Mouse (Mus musculus) kidney, adult 2 months (tissue): ENCODE measurements at regions not wholly inside any gene's neighbourhood (a gene's known extent, or its start where the extent isn't known, plus 50 kb on each side); places are given as distances from the start of the nearest gene placed in this dataset.

Experiments used
- DNase-seq: peaks from one replicate; pipeline ENCODE4 v3.0.0; 2021
- H3K27ac ChIP-seq: fragments of 200-500 bp; 2 replicates; pipeline ENCODE4 v1.5.1; 2012; ENCODE audit warnings: low read depth, low read length, control low read depth, inconsistent platforms; ENCODE audit not compliant: insufficient read depth
- H3K27me3 ChIP-seq: fragments of 200-500 bp; replicated peaks from 2 replicates; pipeline ENCODE4 v1.6.1; 2012; ENCODE audit warnings: mild to moderate bottlenecking, moderate library complexity, low read length, inconsistent platforms; ENCODE audit not compliant: control insufficient read depth, insufficient read depth
- H3K36me3 ChIP-seq: fragments of 200-500 bp; 2 replicates; pipeline ENCODE4 v1.6.1; 2012; ENCODE audit warnings: mild to moderate bottlenecking, moderate library complexity, low read length, inconsistent platforms; ENCODE audit not compliant: control insufficient read depth, insufficient read depth
- H3K4me1 ChIP-seq: fragments of 200-500 bp; 2 replicates; pipeline ENCODE4 v1.6.1; 2011; ENCODE audit warnings: low read length; ENCODE audit not compliant: control insufficient read depth, insufficient read depth
- H3K4me3 ChIP-seq: fragments of 200-500 bp; 2 replicates; pipeline ENCODE4 v1.5.1; 2011; ENCODE audit warnings: mild to moderate bottlenecking, low read depth, low read length, control low read depth; ENCODE audit not compliant: insufficient read depth
- CTCF ChIP-seq: fragments of 200-500 bp; conservative IDR thresholded peaks from 2 replicates; pipeline ENCODE4 v1.5.1; 2011; ENCODE audit warnings: low read depth, mild to moderate bottlenecking, control low read depth, low read length, moderate library complexity, mixed read lengths; ENCODE audit not compliant: insufficient read depth, insufficient read length
- POLR2A ChIP-seq: fragments of 200-500 bp; IDR thresholded peaks from one replicate; pipeline ENCODE4 v1.6.1; 2011; ENCODE audit warnings: low read depth, low read length, control low read depth
- WGBS: fragments of 180-500 bp; shearing (Covaris S2); methylation state at CpG from one replicate; pipeline ENCODE4 v1.1.7; 2018; 5-methylcytosine and 5-hydroxymethylcytosine counted together

DNA sequence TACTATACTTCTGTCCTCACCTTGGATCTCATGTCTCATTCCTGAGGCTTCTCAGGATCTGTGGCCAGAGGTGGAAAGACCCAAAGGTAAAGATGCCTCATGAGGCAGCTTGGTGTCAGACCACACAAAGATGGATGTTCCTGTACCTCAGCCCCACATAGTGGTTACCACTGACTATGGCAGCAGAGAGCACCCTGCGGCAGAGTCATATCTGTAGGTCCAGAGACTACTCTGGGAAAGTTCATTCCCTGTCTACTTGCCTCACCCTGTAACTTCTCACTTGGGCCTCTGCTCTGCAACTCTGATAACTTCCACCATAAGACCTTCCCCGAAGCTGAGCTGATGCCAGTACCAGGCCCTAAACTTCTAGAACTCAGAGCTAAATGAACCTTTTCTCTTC, 91.9 kb upstream of the Klf13 start:
- no peaks in the 10 kb centered on the region for H3K4me1 ChIP-seq
- WGBS: 96% methylated on average over 2 of the region's 2 CpGs
- H3K27me3 ChIP-seq: no peaks in the 10 kb centered on the region
- TF ChIP-seq POLR2A (no peak), CTCF (no peak)
- no peaks in the 10 kb centered on the region for H3K36me3 ChIP-seq
- no peak for DNase-seq
- no peak overlapping the region for H3K27ac ChIP-seq
- H3K4me3 ChIP-seq: no peak overlapping the region

GRCm38 (mm10) chr7:64027100-64027499, 88.4 kb upstream of the Klf13 start:
- DNase-seq: no peak
- H3K27me3 ChIP-seq: no peaks in the 10 kb centered on the region
- no peak overlapping the region for H3K27ac ChIP-seq
- no peak for TF ChIP-seq CTCF
- no peak for TF ChIP-seq POLR2A
- no peaks in the 10 kb centered on the region for H3K4me1 ChIP-seq
- no peaks in the 10 kb centered on the region for H3K36me3 ChIP-seq
- 76% methylated on average over 7 of the region's 7 CpGs for WGBS
- no peak overlapping the region for H3K4me3 ChIP-seq

DNA sequence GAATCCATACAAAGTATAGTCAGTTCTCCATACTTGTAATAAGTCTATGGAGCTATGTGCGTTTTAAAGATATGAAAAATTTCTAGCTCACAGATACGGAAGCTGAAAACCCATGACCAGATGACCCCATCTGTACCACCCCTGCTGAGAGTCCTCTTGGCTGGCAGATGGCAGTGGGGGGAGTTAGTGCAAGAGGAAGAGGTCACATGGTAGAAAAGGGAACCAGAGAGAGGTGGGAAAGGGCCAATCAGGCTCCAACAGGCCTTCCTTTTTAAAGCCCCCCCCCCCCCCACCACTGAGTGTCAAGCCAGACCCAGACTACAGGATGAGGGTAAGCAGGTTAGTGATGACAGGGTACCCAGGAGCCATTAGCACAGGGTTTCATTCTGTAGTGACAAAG, 86.4 kb upstream of the Klf13 start:
- H3K27ac ChIP-seq: no peak overlapping the region
- H3K4me3 ChIP-seq: no peak overlapping the region
- 94% methylated on average over 2 of the region's 2 CpGs for WGBS
- no peak for TF ChIP-seq POLR2A
- no peak for TF ChIP-seq CTCF
- H3K36me3 ChIP-seq: no peaks in the 10 kb centered on the region
- H3K27me3 ChIP-seq: no peaks in the 10 kb centered on the region
- no peaks in the 10 kb centered on the region for H3K4me1 ChIP-seq
- no peak for DNase-seq

DNA sequence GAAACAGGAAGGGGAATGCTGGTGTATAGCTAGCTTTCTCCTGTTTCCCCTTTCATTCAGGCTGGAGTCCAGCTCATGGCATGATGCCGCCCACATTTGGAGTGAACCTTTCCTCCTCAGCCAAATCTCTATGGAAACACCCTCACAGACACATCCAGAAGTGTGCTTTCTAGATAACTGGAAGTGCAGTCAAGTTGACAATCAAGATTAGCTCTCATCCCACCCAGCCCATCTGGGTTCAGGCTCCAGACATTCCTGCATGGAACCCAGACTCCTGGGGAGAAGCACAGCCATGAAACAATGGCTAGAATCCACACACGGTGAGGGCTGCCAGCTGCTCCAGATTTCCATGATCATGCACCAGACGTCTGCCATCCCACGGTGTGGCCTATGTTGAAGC, 85.5 kb upstream of the Klf13 start:
- Histone ChIP-seq H3K4me3 (no peak overlapping the region), H3K27ac (no peak overlapping the region), H3K36me3 (no peaks in the 10 kb centered on the region), H3K27me3 (no peaks in the 10 kb centered on the region), H3K4me1 (no peaks in the 10 kb centered on the region)
- 79% methylated on average over 4 of the region's 4 CpGs for WGBS
- TF ChIP-seq CTCF (no peak), POLR2A (no peak)
- no peak for DNase-seq

GRCm38 (mm10) chr7:64022711-64023468, 84.2 kb upstream of the Klf13 start:
- Histone ChIP-seq H3K27ac (no peak overlapping the region), H3K4me3 (no peak overlapping the region), H3K4me1 (no peaks in the 10 kb centered on the region), H3K27me3 (no peaks in the 10 kb centered on the region), H3K36me3 (no peaks in the 10 kb centered on the region)
- no peak for DNase-seq
- 61% methylated on average over 7 of the region's 7 CpGs for WGBS
- no peak for TF ChIP-seq CTCF
- no peak for TF ChIP-seq POLR2A

- Histone ChIP-seq H3K4me3 (no peak overlapping the region), H3K27ac (no peak overlapping the region), H3K27me3 (no peaks in the 10 kb centered on the region), H3K36me3 (no peaks in the 10 kb centered on the region), H3K4me1 (no peaks in the 10 kb centered on the region)
- TF ChIP-seq POLR2A (no peak), CTCF (no peak)
- no peak for DNase-seq
- WGBS: 57% methylated on average over 9 of the region's 9 CpGs
Measured at GRCm38 (mm10) chr7:64021241-64022108, 82.8 kb upstream of the Klf13 start.

GRCm38 (mm10) chr7:64018107-64018506, 79.4 kb upstream of the Klf13 start:
- WGBS: 79% methylated on average over 3 of the region's 3 CpGs
- Histone ChIP-seq H3K4me1 (no peaks in the 10 kb centered on the region), H3K27ac (no peak overlapping the region), H3K27me3 (no peaks in the 10 kb centered on the region), H3K4me3 (no peak overlapping the region), H3K36me3 (no peaks in the 10 kb centered on the region)
- DNase-seq: no peak
- TF ChIP-seq POLR2A (no peak), CTCF (no peak)
